Mouse (Mus musculus) midbrain, postnatal 0 days (tissue): ENCODE results near the gene Kdsr. TPM values are rescaled to one million over a fixed set of nuclear protein-coding genes. Genes with fewer than 3 reads are reported as not detected.

Experiments used
- ATAC-seq: fragments of 200-750 bp; cut with Nextera tagmentation; 2 replicates; pipeline ENCODE4 v1.8.0; 2017; ENCODE audit warnings: moderate number of reproducible peaks, mild to moderate bottlenecking, moderate TSS enrichment, moderate library complexity; ENCODE audit not compliant: low FRiP score
- DNase-seq: peaks from one replicate; pipeline ENCODE4 v3.0.0-alpha.2; 2015; ENCODE audit warnings: low spot score
- H3K27ac ChIP-seq: fragments of 300-500 bp; sonication (generic); 2 replicates; pipeline ENCODE4 v1.5.1; 2014; ENCODE audit warnings: low read depth, mild to moderate bottlenecking, low read length, mixed read lengths
- H3K27me3 ChIP-seq: fragments of 300-500 bp; sonication (generic); 2 replicates; pipeline ENCODE4 v1.6.1; 2014; ENCODE audit warnings: low read length, control low read depth, mixed read lengths; ENCODE audit not compliant: insufficient read depth
- H3K36me3 ChIP-seq: fragments of 300-500 bp; sonication (generic); 2 replicates; pipeline ENCODE4 v1.6.1; 2014; ENCODE audit warnings: low read length, control low read depth, mixed read lengths; ENCODE audit not compliant: insufficient read depth
- H3K4me1 ChIP-seq: fragments of 300-500 bp; sonication (generic); 2 replicates; pipeline ENCODE4 v1.6.1; 2014; ENCODE audit warnings: mild to moderate bottlenecking, control low read depth, antibody characterized with exemption, low read length, mixed read lengths; ENCODE audit not compliant: insufficient read depth
- H3K4me2 ChIP-seq: fragments of 300-500 bp; sonication (generic); 2 replicates; pipeline ENCODE4 v1.6.1; 2014; ENCODE audit warnings: low read depth, mild to moderate bottlenecking, low read length, mixed read lengths; ENCODE audit not compliant: poor library complexity, severe bottlenecking
- H3K4me3 ChIP-seq: fragments of 300-500 bp; sonication (generic); 2 replicates; pipeline ENCODE4 v1.5.1; 2014; ENCODE audit warnings: low read depth, mild to moderate bottlenecking, low read length, moderate library complexity
- H3K9ac ChIP-seq: fragments of 300-500 bp; sonication (generic); replicated peaks from 2 replicates; pipeline ENCODE4 v1.6.1; 2014; ENCODE audit warnings: mild to moderate bottlenecking, low read length, moderate library complexity, mixed read lengths; ENCODE audit not compliant: poor library complexity, severe bottlenecking
- H3K9me3 ChIP-seq: fragments of 300-500 bp; sonication (generic); 2 replicates; pipeline ENCODE4 v1.6.1; 2016; ENCODE audit warnings: low read length, control low read depth
- CTCF ChIP-seq: IDR thresholded peaks from 2 replicates; pipeline ENCODE4 v1.5.1; 2016; ENCODE audit warnings: antibody characterized with exemption, mild to moderate bottlenecking
- WGBS: fragments of 180-500 bp; shearing (Covaris S2); extraction: QIAGEN DNeasy Blood & Tissue Kit; methylation state at CpG from one replicate; pipeline ENCODE4 v1.1.7; 2014; 5-methylcytosine and 5-hydroxymethylcytosine counted together
- polyA plus RNA-seq: library from polyadenylated mRNA; unstranded; fragments of >200 nt; fragmentation: Nextera tagmentation; extraction: Ambion mirVana; gene quantifications from 2 replicates; pipeline ENCODE4 v1.2.1, GENCODE M21; 2015
- total RNA-seq: library from RNA; depleted of rRNA; stranded (reverse); fragments of >200 nt; gene quantifications from 2 replicates; pipeline ENCODE4 v1.2.3, GENCODE M21; 2014

Gene Kdsr
- total and polyA plus RNA-seq, 2 experiments from 2014 or later = 10.6 to 17.1 TPM

DNA sequence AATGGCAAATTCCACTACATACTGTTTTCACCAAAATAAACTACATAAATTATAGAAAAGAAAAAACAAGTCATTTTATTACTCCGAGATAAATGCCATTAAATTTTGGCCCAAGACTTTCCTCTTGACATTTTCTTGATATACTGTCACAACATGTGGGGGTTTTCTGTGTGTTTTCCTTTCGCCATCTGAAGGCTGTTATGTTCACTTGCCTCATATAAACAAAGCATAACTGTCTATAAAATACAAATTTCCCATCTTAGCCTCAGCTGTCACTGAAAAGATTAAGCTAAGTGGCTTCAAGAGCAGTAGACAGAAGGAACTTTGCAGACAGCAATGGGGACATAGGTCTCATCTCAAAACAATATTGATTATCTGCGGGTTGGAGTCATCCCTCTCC is 4.8 kb upstream of the Kdsr start:
- H3K27ac ChIP-seq = no peak overlapping the region
- 97% methylated on average over 3 of the region's 3 CpGs for WGBS
- no peak overlapping the region for H3K4me3 ChIP-seq
- no peak overlapping the region for H3K4me2 ChIP-seq
- ATAC-seq = no peak
- H3K27me3 ChIP-seq = no peaks in the 10 kb centered on the region
- H3K9me3 ChIP-seq = no peaks in the 10 kb centered on the region
- TF ChIP-seq CTCF = no peak
- DNase-seq = no peak
- H3K36me3 ChIP-seq = peaks cover 18% of the 10 kb centered on the region
- no peak overlapping the region for H3K9ac ChIP-seq
- H3K4me1 ChIP-seq = no peaks in the 10 kb centered on the region

DNA sequence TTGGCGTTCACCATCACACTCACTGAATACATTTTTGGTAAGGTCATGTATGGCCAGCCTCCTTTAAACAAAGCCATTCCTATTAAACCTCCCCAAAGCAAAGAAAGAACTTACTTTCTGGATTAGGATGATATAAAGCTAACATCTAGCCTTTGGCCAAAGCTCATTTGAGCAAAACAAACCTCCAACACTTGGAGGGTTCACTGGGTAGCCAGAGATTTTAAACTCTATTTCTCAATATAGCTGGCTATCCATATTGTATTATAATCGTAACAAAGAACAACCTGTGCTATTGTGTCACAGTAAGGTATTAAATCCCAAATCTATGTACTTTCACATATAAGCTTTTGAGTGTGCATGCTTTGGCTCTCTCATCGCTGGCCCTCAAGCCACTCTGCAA is 1.2 kb upstream of the Kdsr start:
- 88% methylated on average over 3 of the region's 3 CpGs for WGBS
- Histone ChIP-seq H3K4me2 (0 out of 2 replicates have a peak overlapping the region, but pooled peaks have one; percentile 97), H3K4me1 (peaks cover 6% of the 10 kb centered on the region; the same call in 1 of the 2 replicates), H3K27ac (no peak overlapping the region), H3K9me3 (no peaks in the 10 kb centered on the region), H3K27me3 (no peaks in the 10 kb centered on the region), H3K4me3 (no peak overlapping the region), H3K9ac (no peak overlapping the region), H3K36me3 (peaks cover 6% of the 10 kb centered on the region)
- DNase-seq (no peak), ATAC-seq (no peak)
- TF ChIP-seq CTCF = no peak

GRCm38 (mm10) chr1:106758734-106759571 is 574 bp downstream of the Kdsr start:
- Histone ChIP-seq H3K4me3 (peak overlapping the region; percentile 75), H3K36me3 (peaks cover 4% of the 10 kb centered on the region; the same call in 1 of the 2 replicates), H3K27ac (peak overlapping the region; percentile 19; the same call in 1 of the 2 replicates), H3K9ac (peak overlapping the region; percentile 75), H3K4me1 (peaks cover 6% of the 10 kb centered on the region; the same call in 1 of the 2 replicates), H3K27me3 (no peaks in the 10 kb centered on the region), H3K4me2 (peak overlapping the region; percentile 97), H3K9me3 (no peaks in the 10 kb centered on the region)
- no peak for TF ChIP-seq CTCF
- ATAC-seq (peak; percentile 33; the same call in 1 of the 2 replicates), DNase-seq (peak; percentile 15)
- WGBS = 4% methylated on average over 34 of the region's 34 CpGs

DNA sequence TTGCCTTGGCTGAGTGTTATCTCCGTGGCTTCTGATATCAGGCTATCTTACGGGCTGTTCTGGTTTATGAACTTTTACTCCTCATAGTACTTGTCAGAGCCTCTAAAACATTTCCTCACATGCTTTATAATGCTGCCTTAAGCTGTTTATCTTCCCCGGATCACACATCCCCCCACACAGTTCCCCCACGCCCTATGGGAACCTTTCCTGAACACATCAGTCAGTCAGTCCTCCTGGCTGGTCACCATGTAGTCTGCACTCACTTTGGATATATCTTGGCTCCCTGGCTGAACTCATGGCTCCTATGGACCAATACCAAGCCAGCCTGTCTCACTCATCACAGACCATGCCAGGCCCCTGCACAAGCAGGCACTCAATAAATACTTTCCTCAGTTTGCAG is 2.9 kb downstream of the Kdsr start:
- no peak overlapping the region for H3K4me2 ChIP-seq
- no peaks in the 10 kb centered on the region for H3K9me3 ChIP-seq
- ATAC-seq (no peak), DNase-seq (no peak)
- H3K27ac ChIP-seq = no peak overlapping the region
- H3K9ac ChIP-seq = no peak overlapping the region
- WGBS = 94% methylated on average over 4 of the region's 4 CpGs
- peaks cover 9% of the 10 kb centered on the region; the same call in 1 of the 2 replicates for H3K36me3 ChIP-seq
- H3K27me3 ChIP-seq = no peaks in the 10 kb centered on the region
- no peak for TF ChIP-seq CTCF
- H3K4me1 ChIP-seq = peaks cover 6% of the 10 kb centered on the region; the same call in 1 of the 2 replicates
- no peak overlapping the region for H3K4me3 ChIP-seq

DNA sequence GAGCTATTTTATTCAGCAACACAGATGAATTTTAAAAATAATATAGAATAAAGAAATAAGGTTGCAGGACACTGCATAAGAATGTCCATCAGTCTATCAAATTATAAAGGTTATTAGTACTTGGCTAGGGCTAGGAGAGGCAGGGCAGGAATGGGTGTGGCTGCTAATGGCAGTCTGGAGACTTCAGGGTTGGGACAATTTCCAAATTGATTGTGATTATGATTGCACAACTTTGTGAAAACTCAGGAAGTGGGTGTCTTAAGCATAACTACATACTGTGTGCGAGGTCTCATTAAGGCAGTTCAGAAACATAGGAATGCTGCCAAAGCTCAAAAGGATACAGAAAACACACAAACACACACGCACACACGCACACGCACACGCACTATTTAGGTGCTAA is 7.5 kb downstream of the Kdsr start:
- H3K36me3 ChIP-seq = peaks cover 19% of the 10 kb centered on the region
- no peaks in the 10 kb centered on the region for H3K4me1 ChIP-seq
- no peak for TF ChIP-seq CTCF
- H3K4me2 ChIP-seq = no peak overlapping the region
- H3K9ac ChIP-seq = no peak overlapping the region
- DNase-seq (no peak), ATAC-seq (no peak)
- no peak overlapping the region for H3K4me3 ChIP-seq
- no peaks in the 10 kb centered on the region for H3K9me3 ChIP-seq
- no peaks in the 10 kb centered on the region for H3K27me3 ChIP-seq
- H3K27ac ChIP-seq = no peak overlapping the region
- WGBS = 95% methylated on average over 5 of the region's 5 CpGs

DNA sequence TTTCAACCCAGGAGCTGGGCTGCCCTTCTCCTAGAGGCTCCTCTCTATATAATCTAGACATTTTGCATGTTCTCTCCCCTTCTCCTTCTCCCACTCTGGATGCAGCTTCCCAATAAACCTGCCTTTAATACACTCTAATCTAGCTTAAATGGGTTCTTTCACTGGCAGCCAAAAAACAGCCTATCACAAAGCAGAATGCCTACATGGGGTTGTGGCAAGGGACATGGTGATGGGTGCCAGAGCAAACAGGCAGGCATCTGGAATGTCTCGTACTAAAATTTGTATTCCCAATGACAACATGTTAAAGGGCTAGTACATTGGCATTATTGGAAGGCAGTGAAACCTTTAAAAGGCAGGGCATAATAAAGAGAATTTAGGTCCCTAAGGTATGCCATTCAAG is 8.9 kb downstream of the Kdsr start:
- no peaks in the 10 kb centered on the region for H3K27me3 ChIP-seq
- DNase-seq (no peak), ATAC-seq (no peak)
- WGBS = 83% methylated on average over 1 of the region's 1 CpGs
- no peaks in the 10 kb centered on the region for H3K4me1 ChIP-seq
- no peaks in the 10 kb centered on the region for H3K9me3 ChIP-seq
- H3K4me2 ChIP-seq = no peak overlapping the region
- TF ChIP-seq CTCF = no peak
- H3K36me3 ChIP-seq = peaks cover 32% of the 10 kb centered on the region
- H3K4me3 ChIP-seq = no peak overlapping the region
- no peak overlapping the region for H3K9ac ChIP-seq
- no peak overlapping the region for H3K27ac ChIP-seq
